Mouse (Mus musculus) testis, postnatal 14 days (tissue): ENCODE results near the gene Mettl15.
"Not testable (repeated sequence)": the region's sequence is repeated elsewhere in the genome, so short reads cannot be mapped to it uniquely, and the experiment has no call there.

Experiments
- DNase-seq: peaks from one replicate; pipeline ENCODE4 v3.0.0; 2021; ENCODE audit warnings: low spot score

The Mettl15 gene

GRCm38 (mm10) chr2:109280600-109281340 is at the start of gene Mettl15, which contains the start of gene Kif18a:
Mettl15 (minus strand) TSS chr2:109280748.
Kif18a (plus strand) TSS chr2:109280738.
- DNase-seq: peak; percentile 97

DNA sequence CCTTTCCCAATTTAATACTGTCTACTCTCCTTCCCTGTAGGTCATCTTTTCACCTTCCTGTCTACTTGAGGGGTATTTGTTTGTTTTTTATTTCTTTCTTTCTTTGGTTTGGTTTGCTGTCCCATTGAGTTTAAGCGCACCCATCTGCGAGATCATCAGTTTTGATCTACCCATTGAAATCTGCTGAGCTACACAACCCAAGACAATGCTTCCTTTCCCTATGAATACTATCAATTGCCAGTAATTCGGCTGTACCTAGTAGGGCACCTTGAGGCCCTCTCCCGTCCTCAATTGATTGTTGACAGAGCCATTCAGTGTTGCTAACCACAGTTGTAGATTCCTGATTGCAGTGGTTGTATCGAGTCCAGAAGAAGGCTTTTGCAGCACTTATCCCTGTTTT is 30.8 kb upstream of the Mettl15 start:
- no peak for DNase-seq

GRCm38 (mm10) chr2:109303638-109304037 is 23.1 kb upstream of the Mettl15 start:
- no peak for DNase-seq

GRCm38 (mm10) chr2:109302234-109302633 is 21.7 kb upstream of the Mettl15 start:
- DNase-seq: no peak

DNA sequence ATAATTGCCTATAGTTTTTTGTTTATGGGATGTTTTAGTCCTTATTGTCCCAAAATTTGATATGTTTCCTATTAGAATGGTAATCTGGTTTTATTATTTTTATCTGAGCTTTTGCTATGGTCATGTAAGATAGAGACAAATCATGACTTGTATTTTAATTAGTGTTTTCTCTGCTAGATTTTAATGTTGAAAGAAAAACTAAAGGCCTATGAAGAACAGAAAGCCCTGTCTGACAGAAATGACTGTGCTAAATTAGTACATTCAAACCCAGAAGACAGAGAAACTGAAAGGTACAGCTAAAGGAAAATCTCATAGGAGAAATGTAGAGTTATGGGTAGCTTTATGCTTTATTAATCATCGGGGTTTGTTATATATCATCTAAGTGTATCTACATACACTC is 17.6 kb upstream of the Mettl15 start:
- no peak for DNase-seq

- DNase-seq: no peak
Observed at GRCm38 (mm10) chr2:109296264-109296663, 15.7 kb upstream of the Mettl15 start.

- no peak for DNase-seq
Observed at GRCm38 (mm10) chr2:109289327-109289726, 8.8 kb upstream of the Mettl15 start.

DNA sequence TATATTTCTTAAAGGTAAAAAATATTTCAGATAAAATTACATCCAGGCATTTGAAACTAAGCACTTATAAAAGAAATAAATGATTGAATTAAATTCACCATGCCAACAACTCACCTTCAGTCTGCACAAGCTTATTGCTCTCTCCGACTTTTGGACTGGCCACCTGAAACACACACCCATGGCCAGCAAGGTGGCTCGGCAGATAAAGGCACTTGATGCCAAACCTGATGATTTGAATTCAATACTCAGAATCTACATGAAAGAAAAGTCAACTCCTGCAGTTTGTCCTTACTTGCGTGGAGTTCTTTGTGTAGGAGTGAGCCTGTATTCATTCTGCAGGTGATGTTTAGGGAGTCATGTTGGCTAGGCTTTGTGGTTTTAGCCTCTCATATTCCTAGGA is 3.6 kb upstream of the Mettl15 start:
- no peak for DNase-seq

DNA sequence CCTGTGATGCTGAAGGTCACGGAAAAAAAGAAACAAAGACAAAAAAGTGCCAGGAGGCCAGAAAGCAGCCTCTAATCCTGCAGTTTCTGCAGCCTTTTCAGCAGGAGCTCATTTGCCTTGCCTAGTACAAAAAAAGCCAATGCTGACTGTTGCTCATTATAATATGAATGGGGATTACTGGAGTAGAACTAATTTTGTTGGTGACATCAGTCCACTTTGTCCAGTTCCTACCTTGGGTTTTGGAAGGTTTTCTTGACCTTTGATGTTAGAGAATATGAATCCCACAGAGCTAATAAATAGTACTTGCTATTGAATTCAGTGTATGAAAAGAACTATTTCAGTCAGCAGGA is 768 bp upstream of the Mettl15 start:
- no peak for DNase-seq

DNA sequence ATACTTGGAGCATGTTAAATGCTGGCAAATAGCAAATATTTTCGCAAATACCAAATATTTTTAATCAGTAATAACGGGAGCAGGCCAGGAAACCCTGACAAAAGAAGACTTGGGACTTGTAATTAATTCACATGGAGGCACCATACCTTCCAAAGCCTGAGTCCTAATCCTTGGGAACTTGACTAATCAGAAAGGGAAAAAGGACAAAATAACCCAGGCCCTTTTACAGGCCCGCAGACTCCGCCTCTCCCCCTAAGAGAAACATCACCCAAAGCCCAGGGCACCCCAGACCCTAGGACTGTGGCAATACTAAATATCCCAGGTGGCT is 312 bp downstream of the Mettl15 start:
- DNase-seq: no peak

DNA sequence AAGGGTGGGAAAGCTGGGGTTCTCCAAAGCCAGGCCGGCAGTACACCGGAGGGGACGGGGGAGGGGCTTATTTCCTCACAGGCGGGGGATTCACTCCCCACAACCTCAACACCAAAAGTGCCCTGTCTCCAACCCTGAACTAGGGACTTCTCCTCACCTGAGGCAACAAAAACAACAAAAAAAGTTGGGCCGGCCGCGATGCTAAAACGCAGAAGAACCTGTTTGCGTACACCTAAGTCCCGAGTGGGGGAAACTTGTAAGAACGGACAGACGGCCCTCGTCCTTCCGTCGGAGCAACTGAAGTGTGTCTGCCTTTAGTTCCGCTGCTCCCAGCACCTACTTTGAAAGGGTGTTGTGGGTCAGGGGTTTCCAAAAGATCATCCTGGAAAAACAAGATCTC is 2.5 kb downstream of the Mettl15 start:
- peak; percentile 78 for DNase-seq

DNA sequence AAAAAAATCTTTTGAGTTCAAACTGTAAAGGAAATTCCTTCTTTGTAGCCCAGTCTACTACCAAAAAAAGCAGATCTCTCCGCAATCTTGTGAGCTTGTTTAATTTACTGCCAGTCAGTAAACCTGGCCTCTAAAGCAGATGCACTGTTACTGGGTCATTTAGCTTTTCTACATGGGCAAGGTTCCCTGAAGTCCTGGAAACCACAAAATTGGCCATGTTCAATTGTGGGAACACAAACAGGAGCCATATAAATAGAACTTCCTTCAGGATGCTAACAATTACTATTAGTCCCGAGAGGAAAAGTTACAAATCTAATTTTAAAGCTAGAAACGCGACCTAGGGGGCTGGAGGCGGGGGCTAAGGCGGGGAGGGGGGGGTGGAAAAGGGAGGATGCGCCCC is 3.0 kb downstream of the Mettl15 start:
- DNase-seq: no peak

DNA sequence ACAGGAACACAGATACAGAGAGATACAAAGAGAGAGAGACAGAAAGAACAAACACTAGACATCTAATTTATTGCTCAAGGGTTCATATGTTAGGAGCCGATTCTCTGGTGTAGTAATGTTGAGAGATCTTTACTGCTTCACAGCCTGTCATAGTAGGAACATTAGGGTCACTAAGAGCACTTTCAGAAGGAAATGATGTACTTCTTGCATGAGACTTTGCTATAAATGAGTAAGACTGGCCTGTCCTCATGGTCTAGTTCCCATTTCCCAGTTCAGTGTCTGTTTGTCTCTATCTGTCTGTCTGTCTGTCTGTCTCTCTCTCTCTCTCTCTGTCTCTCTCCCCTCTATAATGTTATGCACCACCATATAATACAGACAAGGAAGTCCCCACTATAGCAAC is 7.5 kb downstream of the Mettl15 start:
- DNase-seq: no peak

- DNase-seq: no peak
Observed at GRCm38 (mm10) chr2:109262779-109263178, 17.8 kb downstream of the Mettl15 start.

- no peak for DNase-seq
Observed at GRCm38 (mm10) chr2:109241947-109242346, 38.6 kb downstream of the Mettl15 start.

DNA sequence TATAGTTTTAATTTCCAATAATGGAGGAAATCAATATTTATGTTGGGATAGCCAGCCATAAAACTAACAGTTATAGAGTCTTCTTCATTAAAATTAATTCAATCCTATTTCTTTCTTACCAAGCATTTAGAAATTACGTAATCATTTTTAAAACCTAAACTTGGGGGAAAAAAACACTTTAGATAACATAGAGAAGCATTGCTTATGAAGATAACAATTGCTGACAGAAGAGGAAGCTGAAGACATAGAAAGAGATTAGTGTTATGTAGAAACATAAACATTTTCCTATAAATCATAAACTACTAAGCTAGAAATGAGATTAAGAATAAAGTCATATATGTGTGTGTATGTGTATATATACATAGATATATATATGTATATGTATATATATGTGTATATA is 44.8 kb downstream of the Mettl15 start:
- no peak for DNase-seq

- DNase-seq: no peak
Observed at GRCm38 (mm10) chr2:109233876-109234275, 46.7 kb downstream of the Mettl15 start.

GRCm38 (mm10) chr2:109230443-109230842 is 50.1 kb downstream of the Mettl15 start:
- no peak for DNase-seq

DNA sequence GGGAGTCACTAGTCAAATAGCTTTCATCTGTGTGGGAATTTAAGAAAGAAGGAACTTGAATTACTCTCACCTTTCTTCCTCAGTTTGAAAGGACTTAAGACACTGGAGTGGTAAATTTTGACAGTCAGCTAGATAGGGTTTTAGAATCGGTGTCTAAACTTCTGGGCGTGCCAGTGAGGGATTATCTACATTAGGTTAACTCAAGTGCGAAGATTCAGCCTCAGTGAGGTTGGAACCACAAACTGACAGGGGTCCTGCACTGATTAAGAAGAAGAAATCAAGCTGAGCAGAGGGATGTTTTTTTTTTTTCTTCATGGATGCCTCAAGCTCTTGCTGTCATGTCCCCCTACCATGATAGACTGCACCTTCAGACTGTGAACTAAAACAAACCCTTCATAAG is 53.4 kb downstream of the Mettl15 start:
- no peak for DNase-seq

DNA sequence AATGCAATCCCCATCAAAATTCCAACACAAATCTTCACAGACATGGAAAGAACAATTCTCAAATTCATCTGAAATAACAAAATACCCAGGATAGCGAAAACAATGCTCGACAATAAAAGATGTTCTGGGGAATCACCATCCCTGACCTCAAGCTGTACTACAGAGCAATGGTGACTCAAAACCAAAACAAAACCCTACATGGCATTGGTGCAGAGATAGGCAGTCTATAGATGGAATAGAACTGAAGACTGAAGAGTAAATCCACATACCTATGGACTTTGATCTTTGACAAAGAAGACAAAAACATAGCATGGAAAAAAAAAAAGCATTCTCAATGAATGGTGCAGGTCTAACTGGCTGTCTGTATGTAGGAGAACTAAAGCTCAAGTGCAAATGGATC is 59.1 kb downstream of the Mettl15 start:
- no peak for DNase-seq

GRCm38 (mm10) chr2:109216678-109217077 is 63.9 kb downstream of the Mettl15 start:
- not testable (repeated sequence) for DNase-seq

- DNase-seq: not testable (repeated sequence)
Observed at GRCm38 (mm10) chr2:109210641-109211040, 69.9 kb downstream of the Mettl15 start.

- no peak for DNase-seq
Observed at GRCm38 (mm10) chr2:109208032-109208431, 72.5 kb downstream of the Mettl15 start.

DNA sequence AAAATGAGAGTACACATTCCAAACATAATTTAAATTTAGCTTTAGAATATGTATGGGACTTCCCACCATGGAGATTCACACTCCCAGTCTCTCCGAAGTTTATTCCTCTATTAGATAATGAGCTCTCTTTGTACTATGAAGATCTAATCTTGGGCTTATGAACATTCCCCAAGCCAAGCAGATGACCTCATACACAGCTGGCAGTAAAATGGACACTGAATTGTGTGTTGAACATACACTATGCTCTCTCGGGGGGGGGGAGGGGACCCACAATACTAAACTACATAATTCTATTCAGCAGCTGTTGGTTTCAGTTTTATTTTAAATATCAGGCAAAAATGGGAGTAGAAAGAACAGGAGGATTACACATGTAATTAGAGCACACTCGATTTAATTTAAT is 97.6 kb downstream of the Mettl15 start:
- no peak for DNase-seq

- DNase-seq: no peak
Observed at GRCm38 (mm10) chr2:109158509-109158908, 122.0 kb downstream of the Mettl15 start.
